Mouse (Mus musculus) embryonic fibroblast, embryonic 13.5 days (primary cell): ENCODE results near the gene U90926.

Experiments used
- CTCF ChIP-seq: IDR thresholded peaks from 2 replicates; pipeline ENCODE4 v1.5.1; 2011; ENCODE audit warnings: mild to moderate bottlenecking, control low read depth, low read length, moderate library complexity, borderline replicate concordance; ENCODE audit not compliant: insufficient read depth
- POLR2A ChIP-seq: IDR thresholded peaks from 2 replicates; pipeline ENCODE4 v1.6.1; 2011; ENCODE audit warnings: low read depth, mild to moderate bottlenecking, control low read depth, low read length, moderate library complexity

DNA sequence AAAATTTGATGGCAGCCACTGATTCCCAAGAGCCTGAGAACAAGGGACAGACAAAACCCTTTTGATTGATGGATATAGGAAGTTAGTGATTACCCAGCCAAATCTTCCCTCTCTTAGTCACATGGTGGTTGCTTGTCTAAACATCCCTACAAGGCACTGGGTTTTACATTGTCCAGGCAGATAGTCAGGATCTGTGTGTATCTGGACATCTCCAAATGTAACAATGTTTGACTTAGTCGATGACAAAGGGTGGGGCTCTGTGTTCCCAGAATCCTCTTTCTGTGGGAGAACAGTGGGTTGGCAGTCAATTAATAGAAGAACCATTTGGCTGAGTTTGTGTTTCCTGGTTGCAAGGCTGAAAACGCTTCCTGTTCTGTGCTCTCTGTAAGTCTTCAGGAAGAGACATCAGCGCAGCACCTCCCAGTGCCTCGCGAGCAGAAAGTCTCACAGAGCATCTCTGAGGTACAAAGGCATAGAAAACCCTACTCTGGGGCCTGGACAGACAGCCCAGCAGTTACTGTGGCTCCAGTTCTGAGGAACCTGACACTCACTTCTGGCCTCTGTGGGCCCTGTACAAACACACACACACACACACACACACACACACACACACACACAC lies 19.8 kb upstream of the U90926 start:
- TF ChIP-seq CTCF (no peak), POLR2A (no peak)
